Mouse (Mus musculus) stomach, postnatal 0 days (tissue): ENCODE measurements around the gene Iqsec2.

ENCODE experiments used
- CTCF ChIP-seq: IDR thresholded peaks from 2 replicates; pipeline ENCODE4 v1.5.1; 2016; ENCODE audit warnings: antibody characterized with exemption, low read depth, mild to moderate bottlenecking, moderate library complexity
- EP300 ChIP-seq: optimal IDR thresholded peaks from 2 replicates; pipeline ENCODE3; 2016; ENCODE audit warnings: antibody characterized with exemption

GRCm38 (mm10) chrX:152191266-152191665, 47.2 kb downstream of the Iqsec2 start:
- TF ChIP-seq CTCF (no peak), EP300 (no peak)
